Mouse (Mus musculus) spleen, adult 2 months (tissue): ENCODE data around the gene Prkrip1. TPM values are rescaled to one million over a fixed set of nuclear protein-coding genes. Genes with fewer than 3 reads are reported as not detected.
A peak's percentile ranks its signal among the peaks of the same experiment; 100 is the strongest.

Source experiments
- DNase-seq, 2 experiments: peaks; one replicate each; pipeline versions ENCODE4 v3.0.0 to v3.0.0-alpha.2; 2012 to 2021; ENCODE audit warnings: low spot score in 2 of 2, low read depth in 1 of 2
- H3K27ac ChIP-seq: fragments of 200-500 bp; 2 replicates; pipeline ENCODE4 v1.5.1; 2012; ENCODE audit warnings: low read length, inconsistent platforms; ENCODE audit not compliant: insufficient read depth
- H3K27me3 ChIP-seq: fragments of 200-500 bp; 2 replicates; pipeline ENCODE4 v1.6.1; 2012; ENCODE audit warnings: mild to moderate bottlenecking, moderate library complexity, low read length, inconsistent platforms; ENCODE audit not compliant: control insufficient read depth, insufficient read depth
- H3K36me3 ChIP-seq: fragments of 200-500 bp; 2 replicates; pipeline ENCODE4 v1.6.1; 2012; ENCODE audit warnings: mild to moderate bottlenecking, low read length, inconsistent platforms; ENCODE audit not compliant: control insufficient read depth, insufficient read depth
- H3K4me1 ChIP-seq: fragments of 200-500 bp; 2 replicates; pipeline ENCODE4 v1.6.1; 2011; ENCODE audit warnings: inconsistent platforms; ENCODE audit not compliant: control insufficient read depth, insufficient read depth, insufficient read length
- H3K4me3 ChIP-seq: fragments of 200-500 bp; 2 replicates; pipeline ENCODE4 v1.5.1; 2011; ENCODE audit warnings: mild to moderate bottlenecking, inconsistent platforms; ENCODE audit not compliant: insufficient read depth, insufficient read length; ENCODE audit errors: extremely low read depth
- CTCF ChIP-seq: fragments of 200-500 bp; IDR thresholded peaks from 2 replicates; pipeline ENCODE4 v1.5.1; 2011; ENCODE audit warnings: mild to moderate bottlenecking, inconsistent platforms; ENCODE audit not compliant: insufficient read depth, insufficient read length, insufficient replicate concordance; ENCODE audit errors: extremely low read depth
- POLR2A ChIP-seq: fragments of 200-500 bp; IDR thresholded peaks from 2 replicates; pipeline ENCODE4 v1.6.1; 2011; ENCODE audit warnings: low read depth, low read length, inconsistent platforms
- whole genome bisulfite sequencing: fragments of 180-500 bp; shearing (Covaris S2); methylation state at CpG from one replicate; pipeline ENCODE4 v1.1.7; 2018; 5-methylcytosine and 5-hydroxymethylcytosine counted together
- polyA plus RNA-seq: library from polyadenylated mRNA; depleted of rRNA; stranded (reverse); fragments of >200 nt; gene quantifications from 2 replicates; pipeline ENCODE4 v1.2.3, GENCODE M21; 2012

Gene Prkrip1
- polyA plus RNA-seq, 1 experiment = 7.3 TPM

- TF ChIP-seq POLR2A (no peak), CTCF (no peak)
- DNase-seq = peak in 1 of 2 experiments; percentile 66
- peaks cover 33% of the 10 kb centered on the region; the same call in 1 of the 2 replicates for H3K4me1 ChIP-seq
- no peaks in the 10 kb centered on the region for H3K27me3 ChIP-seq
- H3K27ac ChIP-seq = peak overlapping the region; percentile 87
- WGBS = 61% methylated on average over 1 of the region's 1 CpGs
- H3K36me3 ChIP-seq = no peaks in the 10 kb centered on the region
- peak overlapping the region; percentile 41 for H3K4me3 ChIP-seq
These were observed 51.8 kb downstream of the Prkrip1 start for GRCm38 (mm10) chr5:136146936-136147335.

- Histone ChIP-seq H3K4me3 (peak overlapping the region; percentile 16; the same call in 1 of the 2 replicates), H3K36me3 (peaks cover 14% of the 10 kb centered on the region), H3K27me3 (no peaks in the 10 kb centered on the region), H3K4me1 (peaks cover 33% of the 10 kb centered on the region; the same call in 1 of the 2 replicates), H3K27ac (peak overlapping the region; percentile 18)
- no peak for DNase-seq
- 62% methylated on average over 12 of the region's 12 CpGs for WGBS
- TF ChIP-seq CTCF (no peak), POLR2A (no peak)
These were observed 53.9 kb downstream of the Prkrip1 start for GRCm38 (mm10) chr5:136144606-136145430.

- Histone ChIP-seq H3K36me3 (peaks cover 22% of the 10 kb centered on the region), H3K27ac (no peak overlapping the region), H3K4me1 (peaks cover 20% of the 10 kb centered on the region; the same call in 1 of the 2 replicates), H3K27me3 (no peaks in the 10 kb centered on the region), H3K4me3 (no peak overlapping the region)
- TF ChIP-seq CTCF (peak; percentile 13; the same call in 1 of the 2 replicates), POLR2A (no peak)
- no peak for DNase-seq
- 87% methylated on average over 6 of the region's 6 CpGs for WGBS
These were observed 55.5 kb downstream of the Prkrip1 start for GRCm38 (mm10) chr5:136143161-136143755.

DNA sequence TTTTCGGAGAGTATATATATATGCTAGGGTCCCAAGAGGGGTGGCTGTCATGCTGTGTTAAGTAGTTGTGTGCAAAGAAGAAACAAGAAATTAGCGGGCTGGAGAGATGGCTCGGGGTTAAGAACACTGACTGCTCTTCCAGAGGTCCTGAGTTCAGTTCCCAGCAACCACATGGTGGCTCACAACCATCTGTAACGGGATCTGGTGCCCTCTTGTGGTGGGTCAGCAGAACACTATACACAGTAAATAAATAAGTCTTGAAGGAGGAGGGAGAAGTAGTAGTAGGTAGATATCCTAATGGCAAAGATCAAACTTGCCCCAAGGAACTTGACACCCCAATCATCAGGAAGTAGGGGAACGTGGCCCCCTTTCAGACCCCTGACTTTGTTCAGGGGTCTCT is 56.0 kb downstream of the Prkrip1 start:
- no peak for DNase-seq
- H3K27ac ChIP-seq = no peak overlapping the region
- WGBS = 90% methylated on average over 5 of the region's 5 CpGs
- TF ChIP-seq POLR2A (no peak), CTCF (0 out of 2 replicates have a peak, but pooled peaks have one; percentile 3)
- H3K4me1 ChIP-seq = peaks cover 15% of the 10 kb centered on the region; the same call in 1 of the 2 replicates
- no peaks in the 10 kb centered on the region for H3K27me3 ChIP-seq
- H3K4me3 ChIP-seq = no peak overlapping the region
- peaks cover 22% of the 10 kb centered on the region for H3K36me3 ChIP-seq

- 0 out of 2 replicates have a peak overlapping the region, but pooled peaks have one; percentile 31 for H3K27ac ChIP-seq
- peaks cover 22% of the 10 kb centered on the region for H3K36me3 ChIP-seq
- TF ChIP-seq CTCF = no peak
- TF ChIP-seq POLR2A = no peak
- H3K4me3 ChIP-seq = no peak overlapping the region
- 82% methylated on average over 10 of the region's 10 CpGs for WGBS
- no peaks in the 10 kb centered on the region for H3K27me3 ChIP-seq
- DNase-seq = no peak
- peaks cover 1% of the 10 kb centered on the region; the same call in 1 of the 2 replicates for H3K4me1 ChIP-seq
These were observed 58.7 kb downstream of the Prkrip1 start for GRCm38 (mm10) chr5:136140057-136140482.

DNA sequence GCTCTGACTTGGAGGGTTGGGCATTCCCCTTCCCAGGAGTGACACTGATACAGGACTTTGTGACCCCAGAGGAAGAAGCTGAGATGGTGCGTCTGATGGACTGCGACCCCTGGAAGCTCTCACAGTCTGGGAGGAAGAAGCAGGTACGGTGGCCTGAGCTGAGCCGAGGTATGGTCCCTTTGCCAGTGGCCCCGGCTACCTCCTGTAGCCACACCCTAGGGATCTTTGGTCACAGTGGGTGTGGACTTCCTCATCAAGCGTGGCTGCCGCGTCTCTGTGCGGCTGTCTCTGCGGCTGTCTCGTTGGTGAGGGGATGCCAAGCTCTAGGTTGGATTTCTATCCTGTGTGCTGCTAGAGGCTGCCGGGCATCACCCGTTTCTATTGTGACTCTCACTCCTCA is 59.4 kb downstream of the Prkrip1 start:
- Histone ChIP-seq H3K27me3 (no peaks in the 10 kb centered on the region), H3K4me3 (no peak overlapping the region), H3K36me3 (peaks cover 22% of the 10 kb centered on the region), H3K27ac (peak overlapping the region; percentile 31; the same call in 1 of the 2 replicates), H3K4me1 (peaks cover 5% of the 10 kb centered on the region; the same call in 1 of the 2 replicates)
- WGBS = 78% methylated on average over 13 of the region's 13 CpGs
- TF ChIP-seq POLR2A (no peak), CTCF (no peak)
- no peak for DNase-seq
